Mouse (Mus musculus): ENCODE measurements around the gene Mettl9.

GRCm38 (mm10) chr7:121107851-121108250 lies 73.6 kb downstream of the Mettl9 start:
- TF ChIP-seq CTCF (IDR thresholded peaks at IDR 0.05; ENCODE audit: low read depth) (no peak), EP300 (IDR thresholded peaks at IDR 0.05; ENCODE audit: low read depth) (no peak)
